Mouse (Mus musculus): Measurements from ENCODE around the gene Tenm4.

Tenm4 gene

DNA sequence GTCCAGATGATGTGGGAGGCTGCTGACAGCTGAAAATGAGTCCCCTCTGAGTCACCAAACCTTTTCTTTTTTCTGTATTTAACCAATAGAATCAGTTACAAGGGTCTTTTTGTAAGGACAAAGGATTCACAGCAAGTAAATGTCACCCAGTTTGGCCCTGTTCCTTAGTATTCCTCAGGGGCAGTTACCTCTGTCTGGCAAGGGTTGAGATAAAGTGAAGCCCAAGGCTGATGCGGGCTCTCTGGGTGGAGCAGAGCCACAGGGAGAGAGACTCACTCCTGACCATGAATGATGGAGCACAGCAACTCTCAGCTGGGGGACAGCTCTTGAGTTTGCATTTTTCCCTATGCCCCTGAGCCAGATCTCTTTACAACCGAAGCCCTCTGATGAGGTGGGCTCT is 681.7 kb downstream of the Tenm4 start:
- DNase-seq (ENCODE audit: low spot score): no peak

DNA sequence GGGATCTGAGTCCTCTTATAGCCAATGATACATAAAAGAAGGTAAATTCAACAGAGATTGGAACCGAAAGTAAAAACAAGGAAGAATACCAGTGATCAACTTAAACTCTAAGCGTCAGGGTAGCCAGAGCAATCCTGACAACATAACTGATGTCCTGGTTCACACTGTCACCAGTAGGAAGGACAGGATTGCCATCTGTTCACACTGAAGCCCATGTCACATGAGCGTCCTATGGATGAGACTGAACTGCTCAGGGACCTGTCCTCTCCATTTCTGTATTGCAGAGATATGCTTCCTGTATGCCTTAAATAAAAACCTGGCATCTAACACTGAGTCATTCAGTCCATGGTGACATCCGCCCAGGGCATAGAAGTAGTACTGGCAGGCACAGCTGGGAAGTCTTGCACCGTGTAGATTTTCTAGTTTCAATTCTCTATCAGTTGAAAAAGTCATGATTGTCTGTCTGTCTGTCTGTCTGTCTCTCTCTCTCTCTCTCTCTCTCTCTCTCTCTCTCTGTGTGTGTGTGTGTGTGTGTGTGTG is 684.9 kb downstream of the Tenm4 start:
- no peak for DNase-seq (ENCODE audit: low spot score)

DNA sequence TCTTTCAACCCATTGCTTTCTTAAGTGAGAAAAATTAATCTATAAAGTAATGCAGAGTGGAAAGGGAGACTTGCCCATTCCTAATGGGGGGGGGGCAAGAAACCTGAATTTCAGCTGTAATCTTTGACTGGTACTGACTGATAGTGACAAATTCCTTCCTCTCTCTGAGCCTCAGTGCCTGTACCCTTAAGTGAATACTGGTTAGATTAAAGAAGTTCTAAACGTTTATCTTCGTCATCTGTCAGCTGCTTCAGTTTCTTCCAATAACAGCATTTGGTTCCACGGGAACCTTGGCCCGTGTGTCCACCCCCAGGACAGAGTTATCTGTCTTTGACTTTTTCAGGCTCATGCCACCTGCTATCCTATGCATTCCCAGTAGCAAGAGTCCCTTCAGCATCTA is 685.5 kb downstream of the Tenm4 start:
- no peak for DNase-seq (ENCODE audit: low spot score)

DNA sequence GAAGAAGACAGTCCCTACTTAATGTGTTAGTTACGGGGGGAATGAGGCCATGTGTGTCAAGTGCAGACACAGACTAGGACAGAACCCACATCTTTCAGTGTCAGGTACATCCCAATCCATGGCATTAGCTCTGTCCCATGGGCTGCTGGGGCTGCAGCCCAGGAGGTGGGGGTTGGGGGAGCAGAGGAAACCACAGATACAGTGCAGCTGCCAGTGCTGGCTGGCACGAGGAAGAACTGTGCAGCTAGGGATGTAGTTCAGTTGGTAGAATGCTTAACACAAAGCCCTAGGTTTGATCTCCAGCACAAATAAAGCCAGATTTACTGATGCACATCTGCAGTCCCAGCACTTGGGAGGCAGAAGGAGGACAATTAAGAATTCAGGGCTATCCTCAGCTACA is 688.0 kb downstream of the Tenm4 start:
- DNase-seq (ENCODE audit: low spot score): no peak

DNA sequence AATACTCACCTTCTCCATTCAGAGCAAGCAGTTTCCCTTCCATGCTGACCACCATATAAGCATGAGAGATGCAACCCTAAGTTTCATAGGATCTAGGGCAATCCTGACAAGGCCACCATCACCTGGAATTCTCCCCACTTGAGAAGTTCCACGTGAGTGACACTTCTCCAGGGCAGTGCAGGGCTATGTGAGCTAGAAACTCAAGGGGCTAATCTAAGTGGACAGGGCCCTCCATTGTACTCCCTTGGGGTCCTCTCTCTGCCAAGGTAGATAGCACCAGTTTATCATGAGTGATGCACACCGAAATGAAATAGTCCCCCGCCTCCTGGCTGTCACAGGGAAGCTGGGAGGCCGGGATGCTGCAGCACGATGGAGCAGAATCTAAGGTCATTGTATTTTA is 688.6 kb downstream of the Tenm4 start:
- no peak for DNase-seq (ENCODE audit: low spot score)

DNA sequence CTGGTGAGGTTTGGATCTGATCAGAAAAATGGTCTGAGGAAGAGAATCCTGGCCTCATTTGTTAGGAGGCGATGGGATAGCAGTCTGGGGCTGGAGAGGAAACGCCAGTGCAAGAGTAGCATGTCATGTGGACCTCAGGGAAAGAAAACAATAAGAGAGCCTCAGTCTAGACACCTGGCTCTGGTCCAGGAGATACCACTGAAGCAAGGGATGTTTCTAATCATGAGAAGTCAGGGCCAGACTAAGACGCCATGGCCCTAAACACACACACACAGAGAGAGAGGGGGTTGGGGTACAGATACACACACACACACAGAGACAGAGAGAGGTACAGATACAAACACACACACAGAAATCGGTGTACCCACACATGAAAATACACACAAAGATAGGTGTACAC is 689.6 kb downstream of the Tenm4 start:
- no peak for DNase-seq (ENCODE audit: low spot score)

DNA sequence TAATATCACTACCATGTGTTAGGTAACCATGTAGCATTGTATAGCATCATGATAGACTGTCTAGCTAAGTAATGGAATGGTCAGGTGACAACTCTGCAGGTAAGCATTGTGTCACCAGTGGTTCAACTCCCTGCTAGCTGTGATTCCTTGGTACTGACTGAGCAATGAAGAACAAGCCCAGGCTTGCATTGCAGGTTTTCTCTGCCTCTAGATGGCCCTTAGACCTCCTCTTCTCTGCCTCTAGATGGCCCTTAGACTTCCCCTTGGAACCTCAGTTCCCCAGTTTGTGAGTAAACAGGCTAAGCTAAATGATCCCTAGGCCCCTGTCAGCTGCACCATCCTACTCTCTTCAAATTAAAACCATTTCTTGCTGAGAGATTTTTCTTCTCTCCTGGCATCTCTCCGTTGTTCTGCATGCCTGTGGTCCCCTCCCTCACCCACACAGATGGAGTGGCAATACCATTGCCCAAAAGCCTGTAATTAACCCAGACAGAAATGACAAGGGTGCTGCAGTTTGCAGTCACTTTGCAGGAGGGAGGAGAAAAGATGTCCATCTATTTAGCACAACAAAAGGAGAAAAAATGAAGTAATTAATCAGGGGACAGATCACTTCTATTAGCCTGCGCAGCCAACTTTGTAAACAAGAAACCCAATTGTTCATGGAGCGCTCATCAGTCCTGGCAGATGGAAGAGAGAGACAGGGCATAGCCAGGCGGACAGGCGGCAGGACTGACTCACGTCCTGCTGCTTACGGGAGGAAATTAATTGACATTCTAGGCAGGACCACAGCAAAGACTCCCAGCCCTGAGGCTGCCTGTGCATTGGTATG is 694.1 kb downstream of the Tenm4 start:
- DNase-seq (ENCODE audit: low spot score): no peak

DNA sequence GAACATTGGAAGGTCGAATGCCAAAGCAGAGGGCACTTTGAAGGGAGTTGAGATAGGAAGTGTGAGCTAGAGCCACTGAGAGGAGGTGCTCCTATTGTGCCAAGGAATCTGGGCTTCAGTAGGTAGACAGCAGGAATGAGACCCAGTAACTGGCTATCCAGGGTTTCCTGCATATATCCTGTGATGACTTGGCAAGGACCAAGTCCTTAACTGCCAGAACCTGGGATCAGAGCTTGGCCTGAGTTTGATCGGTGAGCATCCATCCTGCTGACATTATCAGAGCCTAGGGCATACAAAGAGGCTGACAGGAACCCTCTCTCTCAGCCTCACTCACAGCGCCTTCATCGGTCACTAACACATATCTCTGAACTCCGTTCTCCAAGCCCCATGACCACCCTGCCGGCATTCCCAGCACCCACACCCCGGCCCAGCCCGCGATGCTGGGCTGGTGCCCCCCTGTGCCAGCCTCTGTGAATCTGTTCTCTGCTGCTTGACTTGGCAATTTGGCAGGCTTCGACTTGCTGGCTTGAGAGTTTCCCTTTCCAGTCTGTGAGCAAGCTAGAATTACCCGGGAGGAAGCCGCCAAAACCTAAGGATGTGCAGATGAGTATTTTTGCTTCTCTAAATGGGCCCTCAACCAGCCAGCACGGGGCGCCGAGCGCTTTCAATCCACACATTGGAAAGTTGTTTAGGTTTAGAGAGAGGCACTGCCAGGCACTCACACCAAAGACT is 698.2 kb downstream of the Tenm4 start:
- peak; percentile 36 for DNase-seq (ENCODE audit: low spot score)

DNA sequence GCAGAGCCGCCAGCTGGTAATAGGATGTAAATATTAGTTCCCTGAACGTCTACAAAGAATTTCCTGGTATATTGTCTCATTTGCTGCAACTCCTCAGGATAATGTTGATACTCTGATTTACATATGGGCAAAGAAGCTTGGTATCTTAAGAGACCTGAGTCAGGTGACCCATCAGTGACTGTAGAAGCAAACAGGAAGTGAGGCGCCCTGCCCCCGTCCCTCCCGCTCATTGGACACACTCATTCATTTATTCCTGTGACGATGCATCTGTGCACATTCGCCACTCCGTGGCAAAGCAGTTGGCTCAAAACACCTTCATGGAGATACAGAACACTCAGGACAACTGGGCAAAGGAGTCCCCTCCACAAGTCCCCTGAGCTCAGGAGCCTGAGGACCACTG is 699.4 kb downstream of the Tenm4 start:
- no peak for DNase-seq (ENCODE audit: low spot score)

DNA sequence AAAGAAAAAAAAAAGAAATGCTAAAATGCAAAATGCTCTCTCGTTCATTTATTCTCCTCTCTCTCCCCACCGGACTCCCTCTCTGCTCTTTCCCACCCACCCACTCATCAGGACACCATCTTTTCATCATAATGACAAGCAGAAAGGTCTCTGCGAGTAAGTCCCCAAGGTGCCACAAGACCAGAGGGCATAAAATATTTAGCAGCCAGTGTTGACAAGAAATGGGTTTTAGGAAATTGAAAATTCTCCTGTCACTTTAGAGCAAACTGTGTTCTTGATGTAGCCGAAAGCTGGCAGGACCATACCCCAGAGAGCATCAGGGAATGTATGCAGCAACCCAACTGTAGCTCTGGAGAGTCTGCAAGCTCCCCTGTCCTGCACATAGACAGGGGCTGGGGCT is 700.0 kb downstream of the Tenm4 start:
- DNase-seq (ENCODE audit: low spot score): no peak

DNA sequence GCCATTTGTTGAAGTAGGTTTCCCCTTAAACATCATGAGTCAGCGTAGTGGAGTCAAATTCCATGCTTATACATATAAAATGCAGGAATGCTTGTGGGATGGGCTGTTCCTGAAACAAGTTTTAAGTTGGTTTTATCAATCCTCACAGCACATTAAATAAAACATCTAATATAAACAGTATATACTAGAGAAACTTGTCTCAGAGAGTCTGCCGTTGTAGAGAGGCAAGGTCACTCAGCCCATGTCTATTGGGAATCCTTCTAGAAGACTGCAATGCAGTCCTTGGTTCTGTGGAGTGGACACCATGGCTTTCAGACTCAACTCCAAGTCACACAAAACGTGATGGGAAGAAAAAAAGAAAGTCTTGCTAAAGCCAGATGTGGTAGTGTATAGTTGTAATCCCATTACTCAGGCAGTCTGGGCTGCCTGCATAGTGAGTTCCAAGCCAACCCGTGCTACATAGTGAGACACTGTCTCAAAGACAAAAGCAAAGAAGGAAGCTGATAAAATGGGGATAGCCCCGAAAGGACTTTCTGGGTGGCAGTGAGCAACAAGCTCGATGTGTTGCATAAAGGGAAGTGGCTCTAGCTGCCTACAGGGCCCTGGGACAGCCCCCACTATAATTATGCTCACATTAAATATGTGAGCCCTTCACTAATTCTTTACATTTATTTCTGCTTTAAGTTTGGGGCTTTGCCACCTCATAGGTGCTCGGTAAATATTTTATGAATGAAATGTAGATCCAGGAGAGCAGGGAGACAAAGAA is 707.6 kb downstream of the Tenm4 start:
- DNase-seq (ENCODE audit: low spot score): no peak

DNA sequence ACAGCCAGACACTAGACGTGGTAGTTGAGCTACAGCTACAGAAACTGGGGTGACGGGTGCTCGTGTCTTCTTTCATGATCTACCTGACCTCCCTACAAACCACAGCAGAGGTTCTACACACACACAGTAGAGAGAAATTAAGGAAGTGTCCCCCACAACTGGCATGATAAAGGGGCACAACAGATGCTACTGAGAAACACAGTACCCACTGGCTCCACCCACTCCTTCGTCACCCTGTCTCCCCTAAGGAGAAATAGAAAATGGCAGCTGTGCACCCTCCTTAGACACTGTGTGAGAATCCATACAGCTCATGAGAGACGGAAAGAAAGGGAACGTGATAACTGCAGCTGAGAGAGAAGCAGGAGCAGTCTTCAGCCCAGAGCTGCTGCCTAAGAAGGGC is 708.5 kb downstream of the Tenm4 start:
- DNase-seq (ENCODE audit: low spot score): no peak

DNA sequence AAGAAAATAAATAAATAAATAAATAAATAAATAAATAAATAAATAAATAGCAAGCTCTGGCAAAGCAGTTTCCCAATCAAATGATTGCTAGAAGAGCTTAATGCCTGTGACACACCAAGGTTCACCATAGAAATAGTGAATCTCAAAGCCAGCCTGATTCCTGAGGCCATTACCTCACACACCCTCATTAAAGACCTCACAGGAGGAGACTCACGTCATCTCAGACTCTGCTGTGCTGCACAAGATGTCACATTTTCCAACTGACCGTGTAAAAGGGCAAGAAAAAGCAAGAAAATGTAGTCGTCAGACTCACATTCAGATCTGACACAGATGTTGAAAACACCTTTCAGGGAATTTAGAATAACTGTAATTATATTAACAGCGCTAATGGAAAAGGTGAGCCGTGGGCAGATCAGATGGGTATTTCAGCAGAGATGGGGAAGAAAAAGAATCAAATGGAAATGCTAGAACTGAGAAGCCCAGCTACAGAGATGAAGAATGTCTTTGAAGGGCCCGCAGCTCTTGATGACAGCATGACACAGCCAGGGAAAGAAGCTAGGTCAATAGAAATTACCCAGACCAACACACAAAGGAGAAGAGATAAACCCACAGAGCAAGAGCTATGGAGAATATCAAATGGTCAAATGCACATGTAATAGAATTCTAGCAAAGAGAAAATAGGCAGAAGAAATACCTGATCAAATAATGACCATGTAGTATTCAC is 709.3 kb downstream of the Tenm4 start:
- DNase-seq (ENCODE audit: low spot score): no peak

DNA sequence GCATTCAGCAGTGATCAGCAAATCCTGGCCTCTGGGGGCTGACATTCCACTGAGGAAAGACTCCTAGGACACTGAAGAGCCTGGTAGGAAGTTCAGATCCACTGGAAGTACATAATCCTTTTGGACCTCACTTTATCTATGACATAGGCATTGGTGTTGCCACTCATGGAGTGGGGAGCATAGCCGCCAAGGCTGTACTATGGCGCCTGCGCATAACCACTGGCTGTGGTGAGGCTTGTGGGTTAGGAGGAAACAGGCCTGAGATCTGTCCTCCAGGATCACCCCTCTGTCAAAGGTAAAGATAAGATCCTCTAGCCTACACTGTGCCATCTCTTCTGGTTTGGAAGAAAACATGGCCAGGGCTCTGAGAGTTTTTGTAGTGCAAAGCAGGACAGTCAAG is 712.3 kb downstream of the Tenm4 start:
- no peak for DNase-seq (ENCODE audit: low spot score)

DNA sequence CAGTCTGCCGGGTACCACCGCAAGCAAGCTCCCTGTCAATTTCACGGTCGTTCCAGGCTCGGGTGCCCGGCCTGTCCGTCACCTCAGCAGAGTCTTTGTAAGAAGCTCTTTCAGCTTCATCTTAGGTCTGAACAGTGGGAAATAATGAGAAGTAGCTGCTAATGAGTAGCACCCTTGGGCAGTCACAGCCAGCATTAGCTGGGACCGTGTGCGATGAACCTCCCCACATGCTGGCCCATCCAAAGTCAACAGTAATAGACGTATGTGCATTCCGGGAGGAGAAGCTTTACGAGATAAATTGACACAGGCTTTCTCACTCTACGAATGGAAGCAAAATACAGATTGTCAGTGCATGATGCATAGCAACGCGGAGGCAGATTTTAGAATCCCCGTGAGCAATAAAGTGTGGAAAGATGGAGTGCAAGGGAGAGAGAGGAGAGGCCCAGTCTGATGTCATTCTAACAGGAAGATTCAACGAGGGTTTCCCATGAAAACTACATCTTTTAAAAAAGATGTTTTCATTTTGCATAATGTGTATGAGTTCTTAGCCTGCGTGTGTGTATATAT is 716.1 kb downstream of the Tenm4 start:
- no peak for DNase-seq (ENCODE audit: low spot score)

DNA sequence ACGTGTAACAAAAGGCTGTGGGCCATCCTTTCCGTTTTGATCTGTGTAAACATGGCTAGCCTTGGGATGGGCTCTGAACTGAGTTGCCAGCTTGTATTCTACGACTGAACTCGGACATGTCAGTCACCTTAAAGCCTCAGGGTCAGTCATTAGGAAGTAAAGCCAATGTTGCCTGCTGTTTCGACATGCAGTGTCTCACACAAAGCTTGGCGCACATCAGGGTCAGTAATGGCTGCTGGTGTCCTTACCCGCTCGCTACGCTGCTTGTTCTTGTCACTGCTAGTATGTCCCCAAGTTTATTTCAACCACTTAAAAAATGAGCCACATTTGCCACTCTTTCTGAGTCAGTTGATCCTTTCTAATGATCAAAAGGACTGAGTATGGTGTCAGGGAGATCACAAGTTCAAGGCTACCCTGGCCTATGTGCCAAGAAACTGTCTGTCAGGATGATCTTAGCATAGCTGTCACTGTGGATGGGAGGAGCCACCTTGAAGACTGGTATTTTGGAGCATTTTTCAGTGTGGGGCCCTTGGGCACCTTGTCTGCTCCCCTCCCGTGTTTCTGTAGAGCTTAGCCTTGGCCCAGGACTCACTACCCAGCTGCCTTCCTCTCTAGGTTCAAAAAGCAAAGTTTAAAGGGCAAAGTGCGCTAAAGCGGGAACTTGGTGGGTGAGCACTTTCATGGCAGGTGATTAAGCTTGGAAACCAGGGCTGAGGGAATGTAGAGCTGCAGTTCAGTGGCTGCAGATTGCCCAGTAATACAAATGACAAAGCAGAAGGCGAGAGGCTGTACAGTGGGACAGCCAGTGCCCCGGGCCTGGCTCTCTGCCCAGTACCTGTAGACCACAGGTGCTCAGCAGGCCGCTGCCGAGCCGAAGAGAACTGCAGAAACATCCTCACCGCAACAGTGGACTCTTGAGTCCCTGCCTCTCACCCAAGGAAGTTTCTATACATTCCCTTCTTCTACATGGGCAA is 718.3 kb downstream of the Tenm4 start:
- no peak for DNase-seq (ENCODE audit: low spot score)

DNA sequence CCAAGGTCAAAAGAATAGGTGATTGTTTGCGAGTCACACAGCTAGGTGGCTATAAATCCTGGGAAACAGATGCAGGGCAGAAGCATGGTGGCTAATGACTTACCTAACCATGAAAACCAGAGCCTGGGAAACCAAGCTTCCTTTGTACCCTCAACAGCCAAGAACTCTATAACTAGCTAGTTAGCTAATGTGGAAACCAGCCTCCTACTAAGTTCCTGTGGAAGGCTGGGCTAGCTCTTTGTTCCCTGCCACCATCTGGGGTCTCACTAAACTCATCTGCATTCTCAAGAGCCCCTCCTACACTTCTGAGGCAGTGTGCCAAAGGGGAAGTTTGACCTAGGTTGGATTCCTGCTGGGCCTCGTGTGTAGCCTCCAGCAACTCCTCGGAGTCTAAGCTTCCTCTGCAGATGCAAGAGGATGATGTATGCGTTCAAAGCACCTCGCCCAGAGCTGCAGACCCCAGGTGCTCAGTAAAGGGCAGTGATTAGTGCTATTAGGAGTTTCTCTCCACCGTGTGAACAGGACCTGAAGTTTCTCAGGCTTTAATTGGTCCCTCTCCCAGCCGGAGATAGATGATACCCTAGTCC is 719.1 kb downstream of the Tenm4 start:
- DNase-seq (ENCODE audit: low spot score): no peak

DNA sequence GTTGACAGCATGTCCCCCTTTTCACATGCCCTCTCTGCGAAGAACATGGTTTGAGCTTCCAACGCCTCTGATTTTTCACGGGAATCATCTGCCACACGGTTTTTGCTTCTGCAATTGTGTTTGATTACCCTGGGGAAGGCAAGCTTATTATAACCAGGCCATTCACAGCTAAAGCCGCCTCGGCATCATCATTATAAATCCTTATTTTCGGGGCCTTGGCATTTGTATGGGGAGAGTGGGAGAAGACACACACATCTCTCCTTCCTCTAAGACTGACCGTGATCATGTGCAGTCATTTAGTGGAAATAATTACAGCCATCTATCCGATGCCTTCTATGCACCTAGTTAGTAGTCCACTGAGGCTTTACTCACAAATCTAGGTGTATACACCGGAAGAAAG is 719.9 kb downstream of the Tenm4 start:
- no peak for DNase-seq (ENCODE audit: low spot score)

DNA sequence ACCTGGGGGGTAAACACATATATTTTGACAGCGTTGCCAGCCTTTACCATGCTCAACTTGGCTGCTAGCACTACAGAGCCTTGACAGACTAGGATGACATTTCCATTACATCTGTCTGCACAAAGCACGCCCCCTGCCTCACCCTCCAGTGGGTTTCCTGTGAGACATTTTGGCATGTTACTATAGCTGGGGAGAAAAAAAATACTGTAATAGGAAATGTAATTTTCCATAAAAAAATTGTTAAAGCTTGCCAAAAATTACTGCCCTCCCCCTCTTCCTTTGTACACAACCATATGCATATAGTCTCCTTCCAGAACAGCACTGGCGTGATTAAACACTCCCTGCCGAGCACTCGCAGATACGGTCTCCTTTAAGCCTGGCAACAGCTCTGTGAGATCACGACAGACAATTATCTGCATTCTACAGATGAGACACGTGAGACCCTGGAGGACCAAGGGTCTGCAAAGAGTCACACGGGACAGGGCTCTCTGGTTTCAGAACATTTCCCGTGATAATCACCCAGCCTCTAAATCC is 728.1 kb downstream of the Tenm4 start:
- no peak for DNase-seq (ENCODE audit: low spot score)

DNA sequence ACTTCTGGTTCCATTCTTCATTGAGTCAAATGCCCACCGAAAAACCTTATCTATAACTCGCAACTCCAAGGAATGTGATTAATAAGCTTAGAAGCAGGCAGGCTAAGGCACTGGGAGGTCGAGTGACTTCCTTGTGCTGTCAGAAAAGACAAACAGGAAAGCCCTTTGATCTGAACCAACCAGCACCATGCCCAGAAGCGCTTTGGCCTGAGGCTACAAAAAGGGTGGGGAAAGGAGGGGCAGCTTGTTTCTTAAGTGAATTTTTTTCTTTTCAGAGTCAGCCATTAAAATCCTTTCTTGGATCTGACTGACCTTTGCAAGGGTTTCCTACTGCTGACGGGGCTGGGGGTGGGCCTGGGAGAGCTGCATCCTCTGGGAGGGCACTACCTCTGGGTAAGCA is 731.1 kb downstream of the Tenm4 start:
- DNase-seq (ENCODE audit: low spot score): no peak
